Mouse (Mus musculus) layer of hippocampus, postnatal 10 days (tissue): ENCODE measurements around the gene Glrx5. TPM values are rescaled to one million over a fixed set of nuclear protein-coding genes. Genes with fewer than 3 reads are reported as not detected.

Experiments
- DNase-seq, 2 experiments: peaks; one replicate each; pipeline ENCODE4 v3.0.0; 2021; ENCODE audit warnings: low spot score in 2 of 2
- total RNA-seq, 2 experiments: library from RNA; stranded (reverse); gene quantifications; 2 replicates each; pipeline ENCODE4 v1.2.3; 2021

The Glrx5 gene
- total RNA-seq, 2 experiments from 2014 or later = 62.2 to 76.7 TPM

- no peak for DNase-seq
Observed at GRCm38 (mm10) chr12:105003715-105004114, 28.8 kb upstream of the Glrx5 start.

DNA sequence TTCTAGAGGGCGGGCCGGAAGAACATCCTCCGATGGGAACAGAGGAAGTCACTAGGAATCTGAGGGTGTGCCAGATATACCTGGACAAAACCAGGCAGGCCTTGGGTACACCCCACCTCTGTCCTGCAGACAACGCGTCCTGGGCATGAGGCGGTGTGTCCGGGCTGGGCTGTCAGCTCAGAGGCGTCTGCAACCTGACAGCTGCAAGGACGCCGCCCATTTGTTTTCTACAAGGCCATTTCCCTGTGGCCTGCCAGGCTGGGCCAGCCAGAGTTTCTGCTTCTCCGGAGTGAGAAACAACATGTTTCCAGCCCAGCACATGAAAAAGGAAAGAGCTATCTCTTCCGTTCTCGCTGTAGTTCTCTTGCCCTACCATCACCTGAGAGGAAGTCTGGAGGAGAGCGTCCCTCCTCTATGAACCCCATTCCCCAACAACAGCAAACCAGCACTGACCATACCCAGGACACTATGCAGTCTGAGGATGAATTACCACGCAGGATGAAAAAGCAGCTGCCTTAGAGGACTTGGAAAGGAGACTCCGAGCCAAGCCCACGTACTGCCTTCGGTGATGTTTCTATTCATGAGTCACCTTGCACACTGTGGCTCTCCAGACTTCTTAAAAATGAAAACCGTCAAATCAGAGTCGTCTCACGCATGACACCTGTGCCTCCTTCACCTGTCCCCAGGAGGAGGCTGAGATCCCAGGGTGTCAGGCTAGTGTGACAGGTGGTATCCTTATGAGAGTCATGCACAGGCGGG lies 27.4 kb upstream of the Glrx5 start:
- no peak for DNase-seq

GRCm38 (mm10) chr12:105005715-105005972 lies 26.8 kb upstream of the Glrx5 start:
- no peak for DNase-seq

GRCm38 (mm10) chr12:105008150-105008549 lies 24.3 kb upstream of the Glrx5 start:
- no peak for DNase-seq

- no peak for DNase-seq
Observed at GRCm38 (mm10) chr12:105008752-105009178, 23.7 kb upstream of the Glrx5 start.

- DNase-seq = peak in 1 of 2 experiments; percentile 64
Observed at GRCm38 (mm10) chr12:105009370-105010212, 22.9 kb upstream of the Glrx5 start, which contains the start of gene Syne3. Syne3 (minus strand) TSS chr12:105009809.

- no peak for DNase-seq
Observed at GRCm38 (mm10) chr12:105010213-105010790, 22.2 kb upstream of the Glrx5 start.

DNA sequence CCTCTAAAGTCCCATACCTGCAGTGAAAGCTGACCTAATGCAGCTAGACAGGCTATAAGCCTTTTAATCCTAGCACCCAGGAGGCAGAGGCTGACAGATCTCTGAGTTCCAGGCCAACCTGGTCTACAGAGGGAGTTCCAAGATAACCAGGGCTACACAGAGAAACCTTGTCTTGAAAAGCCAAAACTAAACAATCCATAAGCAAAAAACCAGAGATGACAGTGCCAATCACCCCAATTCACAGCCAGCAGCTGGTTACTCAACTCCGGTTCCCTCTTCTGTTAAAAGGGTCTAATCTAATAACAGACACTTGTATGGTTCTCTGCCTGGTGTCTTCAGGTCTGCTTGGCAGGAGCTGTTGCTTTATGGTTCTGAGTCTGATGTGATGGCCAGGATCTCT lies 20.9 kb upstream of the Glrx5 start:
- DNase-seq = no peak

DNA sequence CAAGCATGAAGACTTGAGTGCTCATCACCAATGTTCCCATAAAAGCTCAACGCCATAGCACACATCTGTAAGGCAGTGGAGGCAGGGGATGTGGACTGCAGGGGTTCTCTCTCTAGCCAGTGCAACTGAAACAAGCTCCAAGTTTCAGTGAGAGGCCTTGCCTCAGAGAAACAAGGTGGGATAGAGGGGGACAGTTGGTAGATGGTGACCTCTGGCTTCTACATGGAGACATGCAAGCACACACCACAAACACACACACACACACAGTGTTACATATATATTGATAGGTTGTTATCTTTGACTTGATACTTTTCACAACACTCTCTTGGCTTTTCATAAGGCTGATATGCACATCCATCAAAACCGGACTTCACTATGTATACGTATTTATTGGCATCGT lies 20.2 kb upstream of the Glrx5 start:
- DNase-seq = no peak

DNA sequence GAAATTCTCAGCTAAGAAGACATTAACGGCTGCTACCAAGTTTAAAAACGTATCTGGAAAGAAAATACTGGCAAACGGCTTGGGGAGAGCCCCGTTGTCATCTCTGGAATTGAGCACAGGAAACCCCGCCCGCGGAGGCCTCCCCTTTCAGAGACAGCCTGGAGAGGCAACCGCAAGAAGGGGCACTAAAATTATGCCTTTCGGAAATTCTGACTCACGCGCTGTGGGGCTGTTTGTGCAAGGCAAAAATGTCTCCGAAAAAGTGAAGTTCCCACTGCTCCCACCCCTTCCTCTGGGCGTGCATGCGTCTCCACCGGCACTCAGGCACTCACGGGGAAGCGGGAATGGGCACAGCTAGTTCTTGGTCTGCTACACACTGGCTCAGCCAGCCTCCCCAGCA lies 19.4 kb upstream of the Glrx5 start:
- DNase-seq = peak in 1 of 2 experiments; percentile 37

- DNase-seq = peak in 1 of 2 experiments; percentile 36
Observed at GRCm38 (mm10) chr12:105016199-105016598, 16.3 kb upstream of the Glrx5 start.

GRCm38 (mm10) chr12:105016639-105017038 lies 15.8 kb upstream of the Glrx5 start:
- DNase-seq = peak in 1 of 2 experiments; percentile 45

DNA sequence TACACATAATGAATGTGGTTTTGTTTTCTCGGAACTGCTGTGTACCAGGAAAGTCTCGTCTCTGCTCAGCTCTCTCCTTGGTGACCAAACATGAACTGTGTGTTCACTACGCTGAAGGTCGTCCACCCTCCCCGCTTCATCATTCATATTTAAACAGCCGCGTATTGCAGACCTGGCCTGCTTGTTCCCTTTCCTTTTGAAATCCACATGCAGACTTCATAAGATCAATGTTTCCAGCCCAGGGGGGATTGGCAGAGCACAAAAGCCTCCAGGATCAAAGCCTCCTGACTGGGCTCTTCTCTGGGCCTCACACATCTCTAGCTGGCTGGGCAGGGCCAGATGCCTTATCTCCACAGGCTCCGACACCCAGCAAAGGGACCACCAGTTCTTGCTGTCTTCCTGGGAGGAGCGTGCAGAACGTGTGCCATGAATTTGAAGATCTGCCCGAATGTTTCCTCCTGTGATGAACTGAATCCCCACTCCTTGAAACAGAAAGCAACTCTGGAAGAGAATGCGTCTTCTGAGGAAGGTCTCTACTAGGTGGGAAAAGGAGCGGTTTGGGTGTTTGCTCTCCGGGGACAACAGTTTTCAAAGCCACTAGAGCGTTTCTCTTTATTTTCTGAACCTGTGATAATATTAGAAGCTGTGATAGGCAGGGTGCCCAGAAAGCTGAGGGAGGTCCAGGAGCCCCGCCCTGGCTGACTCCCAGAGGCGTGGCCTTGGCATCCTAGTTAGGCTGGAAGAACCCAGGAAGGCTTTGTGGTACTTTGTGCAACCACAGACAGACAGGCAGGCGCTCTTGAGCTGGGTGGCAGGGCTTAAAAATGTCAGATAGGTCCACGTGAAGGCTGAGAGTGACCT lies 12.9 kb upstream of the Glrx5 start:
- peak in 1 of 2 experiments; percentile 33 for DNase-seq

DNA sequence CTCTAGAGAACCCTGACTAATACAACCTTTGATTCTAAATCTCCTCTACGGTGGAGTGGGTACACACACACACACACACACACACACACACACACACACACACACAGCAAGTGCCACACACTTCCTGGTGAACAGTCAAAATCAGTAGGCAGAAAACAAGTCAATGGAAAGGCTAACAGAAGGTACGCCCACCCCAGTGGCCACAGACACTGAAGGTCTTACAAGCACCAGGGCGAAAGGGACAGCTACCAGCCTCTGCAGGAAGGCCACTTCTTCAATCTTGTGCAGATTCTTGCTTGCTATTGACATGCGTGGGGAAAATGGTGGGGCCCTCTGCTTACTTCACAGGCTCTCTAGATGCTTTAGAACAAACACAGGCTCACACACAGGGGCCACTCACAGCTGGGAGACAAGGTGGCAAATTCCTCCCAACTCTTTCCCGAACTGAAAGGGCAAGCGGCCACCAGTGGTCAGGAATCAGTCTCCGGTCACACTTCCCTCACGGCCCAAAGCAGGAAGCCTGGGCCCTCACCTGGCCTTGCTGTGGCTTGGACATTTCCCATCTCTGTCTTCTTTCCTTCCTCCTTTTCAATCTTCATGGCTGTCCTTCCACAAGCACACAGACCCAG lies 10.9 kb upstream of the Glrx5 start:
- DNase-seq = no peak

- DNase-seq = no peak
Observed at GRCm38 (mm10) chr12:105022141-105022540, 10.3 kb upstream of the Glrx5 start.

GRCm38 (mm10) chr12:105022776-105023175 lies 9.7 kb upstream of the Glrx5 start:
- DNase-seq = no peak

DNA sequence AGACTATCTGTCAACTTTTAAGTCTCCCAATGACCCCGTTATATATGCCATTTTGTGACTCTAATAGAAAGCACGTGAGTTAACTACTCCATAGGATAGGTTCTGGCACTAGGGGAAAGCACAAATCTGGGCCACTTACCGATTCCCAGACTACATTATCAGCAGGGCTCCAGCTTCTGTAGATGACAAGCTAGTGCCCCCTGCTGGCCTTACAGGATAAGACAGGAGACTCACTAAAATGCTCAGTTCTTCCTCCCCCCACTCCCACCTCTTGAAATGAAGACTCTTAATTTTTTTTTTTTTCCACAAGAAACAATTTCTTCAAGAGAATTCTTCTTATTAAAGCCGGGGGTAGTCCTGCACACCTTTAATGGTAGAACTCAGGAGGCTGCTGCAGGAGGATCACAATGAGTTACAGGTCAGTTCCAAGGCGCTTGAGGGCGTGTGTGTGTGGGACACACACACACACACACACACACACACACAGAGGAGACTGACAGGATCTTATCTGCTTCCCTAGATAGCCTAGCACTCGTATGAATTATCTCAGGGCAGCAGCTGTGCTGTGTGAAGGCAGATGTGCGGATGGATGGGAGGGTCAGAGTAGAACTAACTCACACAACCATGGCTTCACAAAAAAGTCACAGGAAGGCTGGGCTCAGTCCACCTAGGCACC lies 7.1 kb upstream of the Glrx5 start:
- peak; percentile 79 to 83 for DNase-seq

GRCm38 (mm10) chr12:105025947-105026586 lies 6.4 kb upstream of the Glrx5 start:
- no peak for DNase-seq

GRCm38 (mm10) chr12:105027323-105027991 lies 5.0 kb upstream of the Glrx5 start:
- DNase-seq = peak; percentile 74 to 77
